Mouse (Mus musculus) liver, adult 2 months (tissue): ENCODE data around the gene Exosc9.

Experiments used
- CTCF ChIP-seq: fragments of 200-500 bp; IDR thresholded peaks from 2 replicates; pipeline ENCODE4 v1.5.1; 2011; ENCODE audit warnings: low read depth, low read length, control low read depth
- POLR2A ChIP-seq: fragments of 200-500 bp; IDR thresholded peaks from 2 replicates; pipeline ENCODE4 v1.6.1; 2011; ENCODE audit warnings: low read length, control low read depth; ENCODE audit not compliant: insufficient read depth; ENCODE audit errors: extremely low read depth

DNA sequence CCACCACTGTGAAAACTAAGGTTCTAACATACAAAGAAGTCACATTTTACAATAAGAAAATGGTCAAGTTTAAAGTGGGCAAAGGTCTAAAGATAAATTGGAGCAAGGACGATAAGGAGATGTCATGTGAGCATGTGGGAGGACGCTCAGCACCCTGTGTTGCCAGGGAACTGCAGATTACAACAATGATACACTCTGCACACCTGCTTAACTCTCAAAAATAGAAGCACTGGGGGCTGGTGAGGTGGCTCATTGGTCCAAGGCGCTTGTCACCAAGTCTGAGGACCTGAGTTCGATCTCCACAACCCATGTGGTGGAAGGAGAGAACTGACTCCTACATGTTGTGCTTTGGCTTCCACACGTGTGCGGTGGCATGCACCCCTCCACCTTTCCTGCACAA lies 40.9 kb upstream of the Exosc9 start:
- TF ChIP-seq POLR2A = no peak
- no peak for TF ChIP-seq CTCF
